Mouse (Mus musculus) embryonic fibroblast, embryonic 13.5 days (primary cell): ENCODE measurements around the gene Maml3. TPM values are rescaled to one million over a fixed set of nuclear protein-coding genes. Genes with fewer than 3 reads are reported as not detected.

Source experiments
- H3K27ac ChIP-seq: 2 replicates; pipeline ENCODE4 v1.5.1; 2012; ENCODE audit warnings: low read length, control low read depth, inconsistent platforms; ENCODE audit not compliant: insufficient read depth
- H3K4me1 ChIP-seq: 2 replicates; pipeline ENCODE4 v1.6.1; 2011; ENCODE audit warnings: low read length; ENCODE audit not compliant: control insufficient read depth, insufficient read depth
- H3K4me3 ChIP-seq: 2 replicates; pipeline ENCODE4 v1.5.1; 2011; ENCODE audit warnings: mild to moderate bottlenecking, control low read depth, low read length; ENCODE audit not compliant: insufficient read depth
- CTCF ChIP-seq: IDR thresholded peaks from 2 replicates; pipeline ENCODE4 v1.5.1; 2011; ENCODE audit warnings: mild to moderate bottlenecking, control low read depth, low read length, moderate library complexity, borderline replicate concordance; ENCODE audit not compliant: insufficient read depth
- POLR2A ChIP-seq: IDR thresholded peaks from 2 replicates; pipeline ENCODE4 v1.6.1; 2011; ENCODE audit warnings: low read depth, mild to moderate bottlenecking, control low read depth, low read length, moderate library complexity
- polyA plus RNA-seq: library from polyadenylated mRNA; stranded (reverse); fragments of >200 nt; gene quantifications from 2 replicates; pipeline ENCODE4 v1.2.4, GENCODE M21; 2011; ENCODE audit warnings: low read depth; ENCODE audit not compliant: missing spikeins, insufficient read length

Maml3 gene
- polyA plus RNA-seq, 1 experiment = 2.2 TPM

- TF ChIP-seq POLR2A (peak; percentile 76), CTCF (no peak)
- Histone ChIP-seq H3K4me3 (peak overlapping the region; percentile 39), H3K27ac (peak overlapping the region; percentile 68), H3K4me1 (no peaks in the 10 kb centered on the region; the same call in 1 of the 2 replicates)
Measured at GRCm38 (mm10) chr3:51788591-51789339, 316.1 kb downstream of the Maml3 start.

- no peak for TF ChIP-seq POLR2A
- no peak for TF ChIP-seq CTCF
- no peak overlapping the region for H3K4me3 ChIP-seq
- peak overlapping the region; percentile 52; the same call in 1 of the 2 replicates for H3K27ac ChIP-seq
- H3K4me1 ChIP-seq = no peaks in the 10 kb centered on the region; the same call in 1 of the 2 replicates
Measured at GRCm38 (mm10) chr3:51787945-51788344, 316.9 kb downstream of the Maml3 start.

- H3K4me3 ChIP-seq = no peak overlapping the region
- H3K27ac ChIP-seq = no peak overlapping the region
- no peak for TF ChIP-seq CTCF
- no peak for TF ChIP-seq POLR2A
Measured at GRCm38 (mm10) chr3:51785796-51786195, 319.1 kb downstream of the Maml3 start.

GRCm38 (mm10) chr3:51782191-51782590, 322.7 kb downstream of the Maml3 start:
- no peak for TF ChIP-seq CTCF
- no peak for TF ChIP-seq POLR2A
- Histone ChIP-seq H3K4me3 (no peak overlapping the region), H3K4me1 (peaks cover 4% of the 10 kb centered on the region; the same call in 1 of the 2 replicates), H3K27ac (no peak overlapping the region)

More at GRCm38 (mm10) chr3:51785796-51786195, 319.1 kb downstream of the Maml3 start:
- H3K4me1 ChIP-seq = no peaks in the 10 kb centered on the region; the same call in 1 of the 2 replicates

DNA sequence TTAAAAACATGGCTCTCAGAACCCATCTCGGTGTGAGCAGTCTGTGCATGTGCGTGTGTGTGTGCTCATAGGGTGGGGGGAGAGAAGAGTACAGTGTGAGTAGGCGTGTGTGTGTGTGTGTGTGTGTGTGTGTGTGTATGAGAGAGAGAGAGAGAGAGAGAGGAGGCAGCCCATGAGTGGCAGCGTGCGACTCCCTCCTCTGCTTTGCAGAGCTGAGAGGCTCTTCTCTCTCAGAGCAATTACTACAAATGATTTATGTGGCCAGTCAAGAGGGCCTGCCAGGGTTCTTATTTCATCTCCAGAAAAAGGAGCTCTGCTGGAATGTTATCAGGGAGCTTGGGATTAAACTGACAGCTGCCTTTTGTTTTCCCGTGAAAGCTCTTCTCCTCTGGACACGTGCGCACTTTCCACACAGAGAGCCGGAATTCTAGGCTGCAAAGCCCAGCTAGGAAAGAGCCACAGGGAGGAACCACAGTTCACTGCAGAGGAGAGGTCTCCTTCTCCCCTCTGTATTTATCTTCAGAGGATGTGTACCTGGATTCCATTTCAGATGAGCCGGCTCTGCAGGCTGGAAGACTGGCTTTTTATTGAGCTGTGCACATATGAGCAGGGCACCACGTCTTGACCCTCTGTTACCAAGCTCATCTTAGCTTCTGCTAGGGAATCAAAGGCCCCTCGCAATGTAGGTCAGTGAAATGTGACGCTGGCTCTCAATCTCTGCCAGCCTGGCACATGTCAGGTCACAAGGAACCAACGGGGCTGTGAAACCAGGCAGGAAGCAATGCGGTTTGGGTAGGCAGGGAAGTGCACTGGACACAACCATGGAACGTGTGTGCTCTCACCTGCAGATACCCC, 325.9 kb downstream of the Maml3 start:
- TF ChIP-seq CTCF (no peak), POLR2A (no peak)
- Histone ChIP-seq H3K27ac (no peak overlapping the region), H3K4me1 (peaks cover 4% of the 10 kb centered on the region; the same call in 1 of the 2 replicates), H3K4me3 (no peak overlapping the region)

DNA sequence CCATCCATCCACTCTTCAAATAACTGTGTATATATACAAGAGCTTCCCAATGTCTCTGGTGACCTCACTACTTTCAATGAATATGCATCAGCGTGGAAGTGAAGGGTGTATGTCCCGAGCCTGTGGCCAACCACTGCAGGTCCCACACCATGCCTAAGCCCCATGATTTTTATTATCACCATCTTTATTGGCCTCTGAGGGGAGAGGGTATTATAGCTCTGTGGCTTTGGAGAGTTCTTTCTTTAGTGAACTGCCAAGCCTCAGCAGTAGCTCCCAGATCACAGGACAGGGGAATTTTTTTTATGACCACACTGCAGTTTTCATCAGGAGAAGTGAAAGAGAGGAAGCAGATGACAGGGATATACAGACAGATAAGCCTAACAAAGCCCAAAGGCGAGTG, 326.7 kb downstream of the Maml3 start:
- no peak for TF ChIP-seq CTCF
- TF ChIP-seq POLR2A = no peak
- Histone ChIP-seq H3K27ac (no peak overlapping the region), H3K4me3 (no peak overlapping the region)

DNA sequence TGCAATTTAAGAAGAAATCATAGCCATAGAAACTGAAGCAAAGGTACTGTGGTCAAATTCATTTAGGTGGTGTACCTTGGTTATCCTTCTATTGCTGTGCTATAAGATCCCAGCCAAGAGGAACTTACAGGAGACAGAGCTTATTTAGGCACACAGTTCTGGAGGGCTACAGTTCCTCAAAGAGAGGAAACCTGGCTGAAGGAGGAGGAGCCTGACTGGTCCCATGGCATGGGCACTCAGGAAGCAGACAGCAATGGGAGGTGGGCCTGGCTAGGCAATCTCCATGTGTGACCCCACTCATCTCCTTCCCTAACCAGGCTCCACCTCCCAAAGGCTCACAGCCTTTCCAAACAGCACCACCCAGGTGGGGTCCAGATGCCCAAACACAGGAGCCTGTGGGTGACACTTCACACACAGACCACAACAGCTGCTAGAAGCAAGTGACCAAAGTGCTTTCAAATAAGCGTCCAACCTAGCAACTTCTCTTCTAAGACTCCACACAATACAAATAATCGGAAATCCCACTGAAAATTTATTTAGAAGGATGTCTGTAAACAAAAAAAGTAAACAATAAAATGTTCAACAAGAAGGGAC, 328.8 kb downstream of the Maml3 start:
- TF ChIP-seq CTCF (no peak), POLR2A (no peak)
- Histone ChIP-seq H3K27ac (no peak overlapping the region), H3K4me1 (peaks cover 4% of the 10 kb centered on the region; the same call in 1 of the 2 replicates), H3K4me3 (no peak overlapping the region)

More for the DNA sequence above, 326.7 kb downstream of the Maml3 start:
- peaks cover 4% of the 10 kb centered on the region; the same call in 1 of the 2 replicates for H3K4me1 ChIP-seq

- H3K27ac ChIP-seq = no peak overlapping the region
- no peak for TF ChIP-seq POLR2A
- no peak for TF ChIP-seq CTCF
- no peak overlapping the region for H3K4me3 ChIP-seq
- H3K4me1 ChIP-seq = peaks cover 3% of the 10 kb centered on the region; the same call in 1 of the 2 replicates
Measured at GRCm38 (mm10) chr3:51773587-51773986, 331.3 kb downstream of the Maml3 start.

- H3K27ac ChIP-seq = no peak overlapping the region
- TF ChIP-seq POLR2A = no peak
- no peak for TF ChIP-seq CTCF
- no peaks in the 10 kb centered on the region for H3K4me1 ChIP-seq
- no peak overlapping the region for H3K4me3 ChIP-seq
Measured at GRCm38 (mm10) chr3:51771839-51772630, 332.8 kb downstream of the Maml3 start.
